In the genomic region with DNA sequence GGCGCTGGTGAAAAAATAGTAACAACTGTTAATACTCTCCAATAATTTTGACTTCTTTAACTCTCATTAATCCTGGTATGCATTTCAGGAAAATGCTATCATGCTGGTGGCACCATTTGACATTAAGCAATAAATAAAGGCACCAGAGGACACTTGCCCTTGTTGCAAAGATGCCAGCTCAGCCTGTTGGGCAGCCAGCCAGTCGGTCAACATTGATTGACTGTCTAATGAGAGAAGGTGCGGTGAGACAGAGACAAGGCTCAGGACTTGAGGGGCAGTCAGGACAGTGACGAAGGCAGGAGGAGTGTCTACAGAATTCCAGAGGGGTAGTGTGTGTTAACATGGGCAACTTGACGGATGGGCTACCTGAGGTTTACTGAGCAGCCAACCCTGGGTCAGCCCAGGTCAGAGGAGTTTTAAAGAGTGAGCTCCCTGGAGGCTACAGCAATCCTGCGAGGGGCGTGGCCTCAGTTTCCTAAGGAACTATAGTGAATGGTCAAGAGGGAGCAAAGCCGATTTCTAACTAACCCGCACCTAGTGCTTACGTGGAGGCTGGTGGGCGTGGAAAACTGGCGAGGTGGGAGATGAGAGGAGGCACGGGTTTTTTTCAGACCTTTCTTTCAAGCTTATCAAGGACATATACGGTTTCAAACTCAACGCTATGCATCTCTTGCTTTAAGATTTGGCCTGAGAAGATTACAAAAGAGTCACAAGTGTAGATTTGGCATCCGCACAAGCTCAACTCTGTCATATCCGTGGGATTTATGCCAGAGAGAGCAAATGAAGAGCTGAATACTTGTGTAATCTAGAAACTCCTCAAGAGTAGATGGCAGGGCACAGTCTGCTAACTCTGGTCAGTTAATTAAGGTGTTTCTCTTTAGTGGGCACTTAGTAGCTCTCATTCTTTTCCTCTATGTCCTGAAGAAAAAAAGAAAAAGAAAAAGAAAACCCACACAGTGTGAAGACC, we compare ENCODE assay signal across 10 mouse cellular contexts.
DNase-seq lines count a peak whose midpoint lies in the region; ATAC-seq and TF ChIP-seq lines count a peak whose summit lies in the region.
"Had no signal": no experiment of that assay in that cellular context is flagged by ENCODE, and none has a peak within 500 bp of the region (broad histone marks: within the 10 kb centered on the region; RNA-seq: fewer than 3 reads in every experiment).

No protein-coding gene starts in this region.

- no peak overlapping the region for H3K9ac ChIP-seq in ES-E14 (ENCODE audit: insufficient read depth, low read depth, low read length, poor library complexity, severe bottlenecking)
- H3K9ac ChIP-seq: midbrain, embryonic 15.5 days had no signal

- no peak for DNase-seq in frontal cortex, postnatal 25 days (ENCODE audit: low spot score in 2 of 2)
- DNase-seq in ES-E14 (ENCODE audit: low read depth, low spot score) = peak; percentile 27
- peak; percentile 22 for DNase-seq in embryo, embryonic 11 days
- DNase-seq in lung, adult 18-20 months = peak; percentile 68 to 78
- DNase-seq in frontal cortex, postnatal 36 days (ENCODE audit: low spot score in 2 of 2) = no peak
- no peak for DNase-seq in yolk sac, embryonic 10.5 days (ENCODE audit: low spot score)
- DNase-seq: gastrocnemius, postnatal 14 days had no signal

- no peaks in the 10 kb centered on the region for H3K36me3 ChIP-seq in ES-E14 (ENCODE audit: control insufficient read depth, insufficient read depth, low read length, poor library complexity, severe bottlenecking)
- H3K36me3 ChIP-seq: midbrain, embryonic 15.5 days had no signal

- no peak overlapping the region for H3K4me3 ChIP-seq in ES-E14 (ENCODE audit: insufficient read depth in 1 of 2, low read depth in 1 of 2, low read length in 2 of 2, poor library complexity in 1 of 2, severe bottlenecking in 1 of 2)
- H3K4me3 ChIP-seq: midbrain, embryonic 15.5 days had no signal

- in situ Hi-C loops in ES-E14 (cut with MboI; ENCODE audit: low sequenced_read_pairs in 2 of 2, unreplicated experiment in 2 of 2) = no loop called here

- no peak overlapping the region for H3K27ac ChIP-seq in ES-E14 (ENCODE audit: insufficient read depth, low read depth, low read length, poor library complexity, severe bottlenecking)
- H3K27ac ChIP-seq: midbrain, embryonic 15.5 days had no signal

- ATAC-seq in frontal cortex, adult (ENCODE audit: low TSS enrichment) = 0 out of 2 replicates have a peak, but pooled peaks have one; percentile 8
- ATAC-seq in megakaryocyte-erythroid progenitor cell, adult 5-6 weeks (replicated peaks; ENCODE audit: low FRiP score, low TSS enrichment, poor library complexity, severe bottlenecking) = no peak
- ATAC-seq: midbrain, embryonic 15.5 days had no signal

- no peaks in the 10 kb centered on the region for H3K9me3 ChIP-seq in ES-E14 (ENCODE audit: control insufficient read depth, insufficient read depth, low read depth, low read length)
- H3K9me3 ChIP-seq: midbrain, embryonic 15.5 days had no signal

- H3K4me1 ChIP-seq in ES-E14 (ENCODE audit: control insufficient read depth in 2 of 2, insufficient read depth in 2 of 2, low read length in 2 of 2, poor library complexity in 1 of 2) = no peaks in the 10 kb centered on the region
- H3K4me1 ChIP-seq: midbrain, embryonic 15.5 days had no signal

TF ChIP-seq in ES-E14, 5 proteins besides CTCF, POLR2A, EP300 and RAD21:
- TF ChIP-seq HCFC1 (IDR thresholded peaks at IDR 0.05; ENCODE audit: borderline replicate concordance, insufficient read depth, low read length) = no peak
- TF ChIP-seq MAFK (IDR thresholded peaks at IDR 0.05; ENCODE audit: insufficient read depth, low read depth, low read length) = no peak
- no peak for TF ChIP-seq CHD2 (IDR thresholded peaks at IDR 0.05; ENCODE audit: low read depth, low read length)
- no peak for TF ChIP-seq ZC3H11A (IDR thresholded peaks at IDR 0.05; ENCODE audit: borderline replicate concordance, low read depth, low read length)
- no peak for TF ChIP-seq ZNF384 (IDR thresholded peaks at IDR 0.05; ENCODE audit: low read depth, low read length)

Comparison
In these comparisons a context has a peak if more than half of its experiments do, and no peak if none do; other contexts are left out.
1. DNase-seq: peak in ES-E14 (single experiment), embryo, embryonic 11 days (single experiment) and lung, adult 18-20 months (2 of 2); none in frontal cortex, postnatal 25 days (0 of 2), frontal cortex, postnatal 36 days (0 of 2) and yolk sac, embryonic 10.5 days (single experiment).